Mouse (Mus musculus) cerebellum, adult 2 months (tissue): ENCODE measurements around the gene Cfap61.

Experiments used
- CTCF ChIP-seq: fragments of 200-500 bp; IDR thresholded peaks from 2 replicates; pipeline ENCODE4 v1.5.1; 2011; ENCODE audit warnings: low read depth, mild to moderate bottlenecking, control low read depth, low read length, moderate library complexity, borderline replicate concordance; ENCODE audit not compliant: insufficient read depth
- POLR2A ChIP-seq: fragments of 200-500 bp; IDR thresholded peaks from 2 replicates; pipeline ENCODE4 v1.6.1; 2011; ENCODE audit warnings: low read length, control low read depth, borderline replicate concordance; ENCODE audit not compliant: insufficient read depth

GRCm38 (mm10) chr2:145987757-145988156 is 53.2 kb downstream of the Cfap61 start:
- TF ChIP-seq CTCF (no peak), POLR2A (no peak)
